Mouse (Mus musculus): ENCODE measurements around the gene Ltbp4.

Gene Ltbp4

DNA sequence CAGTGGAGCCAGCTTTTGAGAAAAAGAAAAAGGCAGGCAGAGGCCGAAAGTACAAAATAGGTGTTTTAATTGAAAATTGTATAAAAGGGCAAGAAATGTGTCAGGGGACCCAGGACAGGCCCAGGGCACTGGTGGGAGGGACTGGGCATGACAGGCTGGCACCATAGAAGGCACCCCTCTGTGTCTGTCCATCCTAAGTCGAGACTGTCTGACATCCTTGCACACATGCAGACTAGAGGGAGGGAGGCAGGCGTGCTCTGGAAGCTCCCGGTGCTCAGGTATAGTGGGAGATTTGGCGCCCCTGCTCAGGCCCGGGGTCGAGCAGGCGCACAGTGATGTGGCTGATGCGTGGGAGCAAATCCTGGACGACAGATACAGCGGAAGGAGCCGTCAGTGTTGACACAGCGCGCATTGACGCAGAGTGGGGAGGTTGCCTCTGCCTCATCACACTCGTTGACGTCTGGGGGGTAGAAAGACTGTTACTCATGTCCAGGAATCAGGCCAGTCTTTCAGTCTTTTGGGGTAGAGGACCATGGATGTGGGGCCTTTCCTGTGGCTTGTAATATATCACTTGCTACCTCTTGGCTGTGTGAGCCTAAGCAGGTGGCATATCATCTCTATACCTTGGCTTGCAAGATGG lies 32.3 kb downstream of the Ltbp4 start:
- intact Hi-C loops (cut with DNase I): no loop called here

- intact Hi-C loops (cut with DNase I): no loop called here
Observed at GRCm38 (mm10) chr7:27302172-27302571, 35.3 kb downstream of the Ltbp4 start.

DNA sequence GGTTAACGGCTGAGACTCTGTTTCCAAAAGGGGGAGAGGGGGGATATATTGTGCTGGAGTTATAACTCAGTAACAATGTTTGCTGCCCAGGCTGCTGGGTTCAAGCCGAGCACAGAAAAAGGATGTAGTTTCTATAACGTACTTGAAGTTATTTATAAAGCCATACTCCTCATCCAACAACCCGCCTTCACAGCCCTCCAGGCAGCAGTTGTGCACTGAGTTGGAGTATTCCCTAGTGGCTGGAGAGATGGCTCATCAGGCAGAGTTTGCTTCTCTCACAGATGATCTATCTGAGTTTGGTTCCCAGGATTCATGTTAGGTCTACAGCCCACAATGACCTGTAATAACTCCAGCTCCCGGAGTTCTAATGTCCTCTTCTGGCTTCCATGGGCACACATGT lies 36.7 kb downstream of the Ltbp4 start:
- intact Hi-C loops (cut with DNase I): no loop called here

DNA sequence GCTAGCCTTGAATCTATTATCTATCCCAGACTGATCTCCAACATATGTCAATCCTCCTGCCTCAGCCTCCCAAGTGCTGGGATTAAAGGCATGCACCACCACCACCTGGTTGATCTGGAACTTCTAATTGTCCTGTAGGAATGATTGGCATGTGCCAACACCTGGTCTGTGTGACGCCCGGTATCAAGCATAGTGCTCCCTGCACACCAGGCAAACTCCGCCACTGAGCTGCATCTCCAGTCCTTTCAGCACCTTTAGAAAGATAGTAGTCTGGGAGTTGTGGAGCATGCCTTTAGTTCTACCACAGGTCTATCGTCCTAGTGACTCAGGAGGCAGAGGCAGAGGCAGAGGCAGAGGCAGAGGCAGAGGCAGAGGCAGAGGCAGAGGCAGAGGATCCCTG lies 37.1 kb downstream of the Ltbp4 start:
- intact Hi-C loops (cut with DNase I): no loop called here

- intact Hi-C loops (cut with DNase I): loop anchor here (5.0 kb wide), 1 partner anchor 33 kb away; no protein-coding TSS in a partner anchor
Observed at GRCm38 (mm10) chr7:27298816-27299215, 38.7 kb downstream of the Ltbp4 start.

DNA sequence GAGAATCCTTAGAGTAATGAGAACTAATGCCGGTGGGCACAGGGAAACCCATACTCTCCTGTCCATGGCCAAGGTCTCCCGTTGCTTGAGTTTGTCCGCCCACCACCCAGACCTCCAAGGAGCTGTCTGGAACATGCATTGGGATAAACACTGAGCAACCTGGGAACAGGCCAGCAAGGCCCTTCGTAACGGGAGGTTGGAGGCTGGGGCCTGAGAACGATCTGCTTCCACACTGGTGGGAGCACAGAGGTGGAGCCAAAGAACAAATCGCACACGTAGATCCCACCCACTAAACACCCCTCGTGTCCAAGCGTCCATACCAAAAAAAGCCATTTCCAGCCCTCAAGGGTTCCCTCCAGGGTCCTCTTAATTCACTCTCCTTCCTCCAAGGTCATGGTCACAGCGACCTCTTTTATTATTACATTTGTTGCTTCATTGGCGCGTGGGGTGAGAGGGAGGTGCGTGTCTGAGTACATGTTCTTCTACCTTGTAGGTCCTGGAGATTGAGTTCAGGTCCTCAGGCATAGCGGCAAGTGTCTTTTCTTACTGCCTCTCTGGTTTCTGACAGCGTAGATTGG lies 39.4 kb downstream of the Ltbp4 start:
- intact Hi-C loops (cut with DNase I): loop anchor here (5.0 kb wide), 1 partner anchor 34 kb away; no protein-coding TSS in a partner anchor

GRCm38 (mm10) chr7:27296518-27296917 lies 41.0 kb downstream of the Ltbp4 start:
- intact Hi-C loops (cut with DNase I): loop anchor here (5.0 kb wide), 1 partner anchor 36 kb away; no protein-coding TSS in a partner anchor

GRCm38 (mm10) chr7:27295956-27296355 lies 41.5 kb downstream of the Ltbp4 start:
- intact Hi-C loops (cut with DNase I): loop anchor here (5.0 kb wide), 1 partner anchor 36 kb away; no protein-coding TSS in a partner anchor

DNA sequence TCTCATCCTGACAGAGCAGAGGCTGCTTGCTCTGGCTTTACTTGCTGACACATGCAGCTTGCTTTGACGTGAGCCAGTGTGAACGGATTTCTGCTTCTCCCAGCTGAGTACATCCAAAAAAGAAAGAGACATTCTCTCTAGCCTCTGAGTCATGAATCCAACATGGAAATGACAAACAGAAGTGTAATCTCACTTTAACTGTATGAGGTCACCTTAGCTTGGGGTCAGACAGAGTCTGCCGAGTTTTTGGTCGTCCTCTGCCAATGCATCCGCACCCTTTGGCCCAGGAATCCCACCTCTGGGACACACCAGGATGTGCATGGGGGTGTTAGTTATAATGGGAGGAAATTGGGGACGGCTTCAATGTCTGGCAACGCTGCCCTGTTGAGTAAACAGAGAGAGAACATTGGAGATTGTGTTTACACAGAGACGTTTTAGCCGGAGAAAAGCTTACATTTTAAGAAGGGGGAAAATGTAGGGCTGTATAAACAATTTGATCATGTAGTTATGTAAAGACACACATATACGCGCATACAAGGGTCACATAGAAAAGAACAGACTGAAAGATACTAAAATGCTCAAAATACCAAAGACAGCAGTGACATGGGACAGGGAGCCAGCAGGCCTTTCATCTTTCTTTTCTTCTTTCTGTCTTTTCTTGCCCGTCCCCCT lies 45.6 kb downstream of the Ltbp4 start:
- intact Hi-C loops (cut with DNase I): no loop called here

DNA sequence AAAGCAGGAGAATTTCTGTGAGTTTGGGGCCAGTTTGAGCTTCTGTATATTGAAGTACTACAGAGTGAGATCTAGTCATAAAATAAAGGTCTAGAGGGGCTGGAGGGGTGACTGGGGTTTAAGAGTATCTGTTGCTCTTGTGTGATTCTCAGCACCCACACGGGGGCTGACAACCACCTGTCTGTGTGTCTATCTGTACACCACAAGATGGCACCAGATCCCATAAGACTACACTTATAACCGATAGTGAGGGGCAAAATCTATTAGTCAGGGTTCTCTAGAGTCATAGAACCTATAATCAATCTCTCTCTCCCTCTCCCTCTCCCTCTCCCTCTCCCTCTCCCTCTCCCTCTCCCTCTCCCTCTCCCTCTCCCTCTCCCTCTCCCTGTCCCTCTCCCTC lies 46.9 kb downstream of the Ltbp4 start:
- intact Hi-C loops (cut with DNase I): no loop called here

- intact Hi-C loops (cut with DNase I): loop anchor here (5.0 kb wide), 1 partner anchor 131 kb away; no protein-coding TSS in a partner anchor
Observed at GRCm38 (mm10) chr7:27288732-27289131, 48.8 kb downstream of the Ltbp4 start.

DNA sequence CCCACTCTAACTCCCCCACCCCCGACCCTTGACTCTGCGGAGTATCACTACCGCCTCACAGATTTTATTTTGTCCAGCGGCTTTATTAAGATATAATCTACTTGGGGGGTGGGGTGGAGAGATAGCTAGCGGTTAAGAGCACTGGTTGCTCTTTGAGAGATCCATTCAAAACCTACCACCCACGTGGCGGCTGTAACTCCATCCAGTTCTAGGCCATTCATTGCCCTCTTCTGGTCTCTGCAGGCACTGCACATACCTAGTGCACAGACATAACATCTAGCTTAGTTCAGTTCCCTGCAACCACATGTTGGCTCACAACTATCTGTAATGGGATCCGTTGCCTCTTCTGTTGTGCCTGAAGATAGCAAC lies 51.8 kb downstream of the Ltbp4 start:
- intact Hi-C loops (cut with DNase I): loop anchor here (2.0 to 5.0 kb wide), 2 partner anchors 128 to 153 kb away; no protein-coding TSS in a partner anchor

GRCm38 (mm10) chr7:27284865-27285697 lies 52.4 kb downstream of the Ltbp4 start:
- intact Hi-C loops (cut with DNase I): loop anchor here (2.0 to 5.0 kb wide), 2 partner anchors 128 to 152 kb away; no protein-coding TSS in a partner anchor

GRCm38 (mm10) chr7:27282225-27282624 lies 55.3 kb downstream of the Ltbp4 start:
- intact Hi-C loops (cut with DNase I): no loop called here

DNA sequence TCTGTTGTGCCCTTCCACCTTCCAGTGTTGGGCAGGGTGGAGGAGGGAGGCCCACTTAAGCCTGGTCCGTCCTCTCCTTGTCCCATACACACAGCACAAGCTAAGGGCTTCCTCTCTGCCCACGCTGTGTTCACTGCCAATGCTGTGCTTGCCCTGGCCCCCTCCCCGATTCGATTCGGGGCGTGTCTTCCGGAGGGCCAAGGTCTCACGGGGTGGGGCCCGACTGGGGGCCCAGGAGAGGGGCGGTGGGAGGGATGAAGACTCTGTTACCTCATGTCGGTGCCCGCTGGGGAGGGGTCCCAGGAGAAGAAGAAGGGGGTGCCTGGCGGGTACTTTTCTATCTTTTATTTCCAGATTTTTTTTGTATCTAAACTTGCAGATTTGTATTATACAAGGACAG lies 55.8 kb downstream of the Ltbp4 start:
- intact Hi-C loops (cut with DNase I): no loop called here

DNA sequence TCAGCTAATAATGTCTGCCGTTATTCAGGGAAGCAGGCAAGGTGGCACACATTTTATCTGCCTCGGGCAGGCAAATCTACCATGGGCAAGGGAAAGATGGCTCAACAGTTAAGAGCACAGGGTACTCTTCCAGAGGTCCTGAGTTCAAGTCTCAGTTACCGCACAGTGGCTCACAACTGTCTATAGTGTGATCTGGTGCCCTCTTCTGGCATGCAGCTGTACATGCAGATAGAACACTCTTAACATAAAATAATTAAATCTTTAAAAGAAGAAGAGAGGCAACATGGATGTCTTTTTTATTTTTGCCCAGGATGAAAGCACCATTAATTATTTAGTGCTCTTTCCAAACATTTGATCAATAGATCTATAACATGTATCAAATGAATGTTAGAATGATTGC lies 60.3 kb downstream of the Ltbp4 start:
- intact Hi-C loops (cut with DNase I): no loop called here

DNA sequence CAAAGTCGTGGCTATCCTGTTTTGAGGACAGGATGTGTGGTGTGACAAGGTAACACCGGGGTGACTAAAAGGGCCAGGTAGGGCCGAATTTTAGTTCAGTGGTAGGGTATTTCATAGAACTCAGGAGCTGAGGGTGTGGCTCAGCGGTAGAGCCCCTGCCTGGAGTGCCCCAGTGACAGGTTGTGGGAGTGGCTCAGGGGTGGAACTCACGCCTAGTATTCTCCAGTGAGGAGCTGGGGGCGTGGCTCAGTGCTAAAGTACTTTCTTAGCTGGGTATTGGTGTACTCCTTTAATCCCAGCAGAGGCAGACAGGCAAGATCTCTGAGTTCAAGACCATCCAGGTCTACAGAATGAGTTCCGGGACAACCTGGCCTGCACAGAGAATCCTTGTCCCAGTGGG lies 61.5 kb downstream of the Ltbp4 start:
- intact Hi-C loops (cut with DNase I): no loop called here

GRCm38 (mm10) chr7:27274916-27275315 lies 62.6 kb downstream of the Ltbp4 start:
- intact Hi-C loops (cut with DNase I): no loop called here

DNA sequence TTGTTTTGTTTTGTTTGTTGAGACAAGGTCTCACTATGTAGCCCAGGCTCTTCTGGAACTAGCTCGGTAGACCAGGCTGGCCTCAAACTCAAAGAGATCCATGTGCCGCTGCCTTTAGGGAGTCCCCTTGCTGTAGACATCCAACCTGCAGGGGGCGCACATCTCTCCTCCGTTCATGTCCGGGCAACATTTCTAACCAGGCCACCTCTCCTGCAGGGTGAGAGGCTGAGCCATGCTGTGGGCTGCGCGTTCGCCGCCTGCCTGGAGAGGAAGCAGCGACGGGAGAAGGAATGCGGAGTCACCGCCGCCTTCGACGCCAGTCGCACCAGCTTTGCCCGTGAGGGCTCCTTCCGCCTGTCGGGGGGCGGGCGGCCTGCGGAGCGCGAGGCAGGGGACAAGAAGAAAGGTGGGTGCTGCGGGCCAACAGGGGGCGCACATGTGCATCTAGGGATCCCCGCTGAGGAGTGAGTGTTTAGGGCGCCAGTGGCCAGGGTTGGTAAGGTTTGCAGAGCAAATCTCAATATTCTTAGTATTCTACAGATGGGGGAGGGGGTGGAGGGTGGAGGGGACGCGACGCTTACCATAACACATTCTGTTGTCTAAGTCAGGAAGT lies 63.6 kb downstream of the Ltbp4 start:
- intact Hi-C loops (cut with DNase I): no loop called here

DNA sequence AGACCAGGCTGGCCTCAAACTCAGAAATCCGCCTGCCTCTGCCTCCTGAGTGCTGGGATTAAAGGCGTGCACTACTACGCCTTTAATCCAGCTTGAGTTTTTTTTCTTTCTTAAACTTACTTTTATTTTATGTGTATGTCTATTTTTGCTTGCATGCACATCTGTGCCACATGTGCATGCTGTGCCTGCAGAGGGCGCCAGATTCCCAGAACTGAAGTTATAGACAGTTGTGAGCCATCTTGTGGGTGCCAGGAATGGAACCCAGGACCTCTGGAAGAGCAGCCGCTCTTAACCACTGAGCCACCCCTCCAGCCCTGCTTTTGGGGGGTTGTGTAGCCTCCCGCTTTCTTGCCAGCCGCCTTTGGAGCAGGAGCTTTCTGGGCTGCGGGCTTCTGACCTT lies 66.1 kb downstream of the Ltbp4 start:
- intact Hi-C loops (cut with DNase I): no loop called here

DNA sequence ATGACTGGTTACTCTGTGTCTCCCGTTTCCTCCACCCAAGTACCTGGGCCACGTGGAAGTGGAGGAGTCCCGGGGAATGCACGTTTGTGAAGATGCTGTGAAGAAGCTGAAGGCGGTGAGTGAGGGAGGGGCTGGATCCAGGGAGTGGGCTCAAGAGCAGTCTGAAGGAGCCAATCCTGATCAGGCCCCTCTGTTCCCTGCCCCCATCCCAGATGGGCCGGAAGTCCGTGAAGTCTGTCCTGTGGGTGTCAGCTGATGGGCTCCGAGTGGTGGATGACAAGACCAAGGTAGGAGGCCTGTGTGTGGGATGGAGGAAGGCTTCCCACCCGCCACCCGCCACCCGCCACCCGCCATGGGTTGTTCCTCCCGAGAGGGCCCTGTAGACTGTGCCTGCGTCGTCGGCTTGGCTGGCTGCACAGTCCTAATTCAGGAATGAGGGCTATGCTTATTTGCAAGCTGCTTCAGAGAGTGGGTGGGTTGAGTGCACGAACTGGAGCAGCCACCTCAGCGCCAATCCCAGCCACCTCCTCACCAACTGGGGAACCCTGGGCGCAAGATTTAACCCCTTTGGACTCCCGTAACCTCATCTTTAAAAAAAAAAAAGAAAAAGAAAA lies 70.9 kb downstream of the Ltbp4 start:
- intact Hi-C loops (cut with DNase I): no loop called here
